Mouse (Mus musculus) heart, postnatal 0 days (tissue): ENCODE measurements at regions not wholly inside any gene's neighbourhood (a gene's known extent, or its start where the extent isn't known, plus 50 kb on each side); places are given as distances from the start of the nearest gene placed in this dataset.

Experiments
- ATAC-seq: fragments of 200-750 bp; cut with Nextera tagmentation; 2 replicates; pipeline ENCODE4 v1.8.0; 2017; ENCODE audit warnings: low read depth, moderate number of reproducible peaks, moderate library complexity; ENCODE audit not compliant: insufficient read depth
- DNase-seq: peaks from one replicate; pipeline ENCODE4 v3.0.0-alpha.2; 2016; ENCODE audit warnings: low spot score
- H3K27ac ChIP-seq: fragments of 300-500 bp; sonication (generic); 2 replicates; pipeline ENCODE4 v1.5.1; 2014; ENCODE audit warnings: low read depth, mild to moderate bottlenecking
- H3K27me3 ChIP-seq: fragments of 300-500 bp; sonication (generic); 2 replicates; pipeline ENCODE4 v1.6.1; 2014; ENCODE audit warnings: low read length, mixed read lengths; ENCODE audit not compliant: control insufficient read depth, insufficient read depth
- H3K36me3 ChIP-seq: fragments of 300-500 bp; sonication (generic); replicated peaks from 2 replicates; pipeline ENCODE4 v1.6.1; 2014; ENCODE audit warnings: low read length, mixed read lengths; ENCODE audit not compliant: control insufficient read depth, insufficient read depth
- H3K4me1 ChIP-seq: fragments of 300-500 bp; sonication (generic); 2 replicates; pipeline ENCODE4 v1.6.1; 2014; ENCODE audit warnings: antibody characterized with exemption; ENCODE audit not compliant: control insufficient read depth, insufficient read depth
- H3K4me2 ChIP-seq: fragments of 300-500 bp; sonication (generic); 2 replicates; pipeline ENCODE4 v1.6.1; 2014; ENCODE audit warnings: low read depth, mild to moderate bottlenecking, low read length, moderate library complexity
- H3K4me3 ChIP-seq: fragments of 300-500 bp; sonication (generic); 2 replicates; pipeline ENCODE4 v1.5.1; 2014; ENCODE audit warnings: low read depth, low read length
- H3K9ac ChIP-seq: fragments of 300-500 bp; sonication (generic); replicated peaks from 2 replicates; pipeline ENCODE4 v1.6.1; 2014; ENCODE audit warnings: low read depth, low read length, mixed read lengths
- H3K9me3 ChIP-seq: fragments of 300-500 bp; sonication (generic); replicated peaks from 2 replicates; pipeline ENCODE4 v1.6.1; 2016; ENCODE audit warnings: low read length; ENCODE audit not compliant: control insufficient read depth
- CTCF ChIP-seq: IDR thresholded peaks from 2 replicates; pipeline ENCODE4 v1.5.1; 2016; ENCODE audit warnings: antibody characterized with exemption, control low read depth, low read depth
- EP300 ChIP-seq: IDR thresholded peaks from 2 replicates; pipeline ENCODE4 v1.6.1; 2016; ENCODE audit warnings: antibody characterized with exemption, low read depth
- WGBS: fragments of 180-500 bp; shearing (Covaris S2); extraction: QIAGEN DNeasy Blood & Tissue Kit; methylation state at CpG from one replicate; pipeline ENCODE4 v1.1.7; 2014; 5-methylcytosine and 5-hydroxymethylcytosine counted together

DNA sequence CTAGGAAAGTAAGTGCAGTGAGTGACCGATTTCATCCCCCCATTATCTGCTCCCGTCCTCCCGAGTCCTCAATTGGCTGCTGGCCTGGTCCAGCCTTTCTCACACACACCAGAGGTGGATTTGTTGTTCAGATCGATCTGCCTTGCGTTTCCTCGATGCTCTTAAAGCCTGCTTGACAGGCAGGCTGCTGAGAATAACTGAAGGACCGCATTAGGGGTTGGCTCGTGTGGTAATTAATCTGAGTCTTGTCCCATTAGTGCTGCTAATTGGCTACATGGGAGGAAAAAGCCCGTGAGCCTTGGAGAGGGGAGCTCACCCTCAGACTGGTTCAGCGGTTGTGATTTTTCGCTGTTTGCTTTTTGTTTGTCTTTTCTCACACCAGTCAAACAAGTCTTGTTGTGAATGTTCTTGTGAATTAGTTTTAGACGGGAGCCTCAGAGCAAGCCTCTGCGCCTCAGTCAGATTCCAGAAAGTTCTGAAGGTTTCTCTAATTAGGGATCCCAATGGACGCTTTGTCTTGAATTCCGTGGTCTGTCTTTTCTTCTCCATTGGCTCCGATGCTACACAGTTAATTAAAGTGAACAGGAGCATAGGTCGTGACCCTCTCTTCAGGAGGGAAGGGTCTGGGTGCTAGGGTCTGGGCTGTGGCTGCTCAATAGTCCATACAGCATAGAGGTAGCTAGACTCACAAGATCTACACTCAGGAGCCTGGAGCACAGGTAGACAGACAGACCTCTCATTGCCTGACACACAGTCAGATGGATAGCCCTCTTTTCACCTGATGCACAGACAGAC is 226.1 kb upstream of the BB014433 start:
- no peaks in the 10 kb centered on the region for H3K4me1 ChIP-seq
- no peak overlapping the region for H3K9ac ChIP-seq
- ATAC-seq = no peak
- no peak for DNase-seq
- no peaks in the 10 kb centered on the region for H3K9me3 ChIP-seq
- H3K4me2 ChIP-seq = no peak overlapping the region
- H3K4me3 ChIP-seq = no peak overlapping the region
- H3K36me3 ChIP-seq = no peaks in the 10 kb centered on the region
- 47% methylated on average over 17 of the region's 17 CpGs for WGBS
- no peaks in the 10 kb centered on the region; the same call in 1 of the 2 replicates for H3K27me3 ChIP-seq
- TF ChIP-seq CTCF (no peak), EP300 (no peak)
- H3K27ac ChIP-seq = no peak overlapping the region

DNA sequence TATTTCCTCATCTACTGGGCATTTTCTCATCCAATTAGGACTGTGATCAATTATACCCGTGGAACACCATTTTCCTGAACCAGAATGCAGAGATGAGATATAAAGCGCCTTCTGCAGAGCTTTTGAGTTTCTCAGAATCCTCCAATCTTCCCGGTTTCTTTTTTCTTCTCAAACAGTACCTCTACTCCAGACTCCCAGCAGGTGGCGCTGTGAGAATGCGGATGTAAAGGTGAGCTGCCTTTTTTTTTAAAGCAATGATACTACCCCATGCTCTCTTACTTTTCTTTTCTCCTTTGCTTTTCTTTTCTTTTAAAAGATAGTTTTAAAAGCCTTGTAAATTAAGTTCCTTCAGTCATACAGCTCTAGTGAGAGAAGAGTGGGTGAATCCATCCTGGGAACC is 224.4 kb upstream of the BB014433 start:
- DNase-seq (peak; percentile 18), ATAC-seq (no peak)
- no peak overlapping the region for H3K4me2 ChIP-seq
- TF ChIP-seq CTCF (peak; percentile 71), EP300 (no peak)
- H3K4me1 ChIP-seq = no peaks in the 10 kb centered on the region
- no peak overlapping the region for H3K27ac ChIP-seq
- no peaks in the 10 kb centered on the region for H3K36me3 ChIP-seq
- WGBS = 5% methylated on average over 5 of the region's 5 CpGs
- H3K27me3 ChIP-seq = no peaks in the 10 kb centered on the region; the same call in 1 of the 2 replicates
- H3K9ac ChIP-seq = no peak overlapping the region
- no peaks in the 10 kb centered on the region for H3K9me3 ChIP-seq
- no peak overlapping the region for H3K4me3 ChIP-seq

DNA sequence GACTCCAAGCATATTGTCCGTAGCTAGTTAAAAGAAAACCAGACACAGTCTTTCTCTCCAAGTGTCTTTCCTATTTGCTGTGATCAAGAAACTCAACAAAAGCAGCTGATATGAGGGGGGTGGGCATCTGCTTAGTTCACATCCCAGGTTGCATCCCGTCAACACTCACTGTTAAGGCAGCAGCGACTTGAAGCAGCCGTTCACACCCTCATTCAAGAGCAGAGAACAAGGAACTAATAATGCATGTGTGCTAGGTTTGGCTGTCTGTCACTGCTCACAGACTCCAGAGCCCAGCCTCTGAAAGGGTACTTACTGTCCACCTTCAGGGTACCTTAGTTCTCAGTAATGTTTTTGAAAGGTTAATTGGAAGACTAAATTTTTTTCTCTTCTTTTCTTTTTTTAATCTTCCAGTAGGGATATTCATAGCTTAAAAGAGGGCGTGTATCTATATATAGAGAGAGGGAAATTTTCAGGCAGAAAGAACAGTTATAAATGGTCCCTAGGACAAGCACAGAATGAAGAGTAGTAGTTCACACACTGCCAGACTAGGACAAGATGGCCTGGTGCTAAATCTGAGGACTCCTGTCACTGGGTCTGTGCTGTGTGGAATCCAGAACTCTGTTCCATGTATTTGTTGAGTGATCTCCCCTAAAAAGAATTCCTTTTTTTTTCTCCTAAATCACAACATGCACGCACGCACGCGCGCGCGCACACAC is 199.1 kb upstream of the BB014433 start:
- no peaks in the 10 kb centered on the region for H3K4me1 ChIP-seq

DNA sequence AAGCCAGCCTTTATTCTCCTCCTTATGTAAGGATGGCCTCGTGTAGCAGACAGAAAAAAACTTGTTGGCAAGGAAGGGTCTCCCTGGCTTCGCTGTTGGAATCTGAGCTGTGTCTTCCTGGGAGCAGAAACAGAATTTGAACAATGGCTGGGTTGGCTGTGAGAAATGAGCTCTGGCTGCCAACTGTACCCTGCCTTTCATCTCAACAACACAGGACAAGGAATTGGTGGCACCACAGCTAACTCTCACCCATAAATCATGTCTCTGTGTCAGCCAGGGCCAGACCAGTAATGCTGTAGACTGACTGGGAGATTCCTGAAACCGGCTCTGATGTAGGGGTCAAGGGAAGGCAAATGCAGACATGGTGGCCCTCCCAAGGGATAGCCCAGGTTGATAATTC is 189.5 kb upstream of the BB014433 start:
- TF ChIP-seq CTCF (no peak), EP300 (no peak)
- ATAC-seq (no peak), DNase-seq (no peak)
- Histone ChIP-seq H3K27ac (no peak overlapping the region), H3K4me1 (0 out of 2 replicates have a peak, but pooled peaks cover 5% of the 10 kb centered on the region), H3K9me3 (no peaks in the 10 kb centered on the region), H3K36me3 (no peaks in the 10 kb centered on the region), H3K4me3 (no peak overlapping the region), H3K4me2 (no peak overlapping the region), H3K27me3 (no peaks in the 10 kb centered on the region), H3K9ac (no peak overlapping the region)
- WGBS = 62% methylated on average over 3 of the region's 3 CpGs

More for the DNA sequence above, 199.1 kb upstream of the BB014433 start:
- H3K9me3 ChIP-seq = no peaks in the 10 kb centered on the region
- TF ChIP-seq CTCF (no peak), EP300 (no peak)
- DNase-seq (no peak), ATAC-seq (no peak)
- no peaks in the 10 kb centered on the region for H3K36me3 ChIP-seq
- no peak overlapping the region for H3K9ac ChIP-seq
- no peaks in the 10 kb centered on the region for H3K27me3 ChIP-seq
- no peak overlapping the region for H3K27ac ChIP-seq
- no peak overlapping the region for H3K4me3 ChIP-seq
- 83% methylated on average over 12 of the region's 12 CpGs for WGBS
- H3K4me2 ChIP-seq = no peak overlapping the region

DNA sequence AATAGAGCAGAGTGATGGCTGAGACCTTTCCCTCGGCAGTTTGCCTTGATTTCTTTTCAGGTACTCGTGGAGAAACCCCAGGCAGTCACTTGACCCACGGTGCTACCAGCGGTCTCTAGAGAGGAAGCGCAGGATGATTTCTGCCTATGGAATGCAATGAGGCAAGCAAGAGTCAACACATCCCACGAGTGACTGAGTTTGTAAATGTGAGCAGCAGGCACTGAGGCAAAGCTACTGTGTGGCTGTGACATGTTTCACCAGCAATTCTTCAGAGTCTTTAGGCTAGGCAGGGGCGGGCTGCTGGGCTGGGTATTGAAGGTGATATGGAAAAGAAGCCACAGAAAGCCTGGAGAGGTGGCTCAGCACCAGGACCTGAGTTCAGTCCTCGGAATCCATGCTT is 187.4 kb upstream of the BB014433 start:
- Histone ChIP-seq H3K27me3 (no peaks in the 10 kb centered on the region), H3K4me2 (no peak overlapping the region), H3K9me3 (no peaks in the 10 kb centered on the region), H3K4me1 (0 out of 2 replicates have a peak, but pooled peaks cover 12% of the 10 kb centered on the region), H3K4me3 (no peak overlapping the region), H3K9ac (no peak overlapping the region), H3K36me3 (no peaks in the 10 kb centered on the region), H3K27ac (no peak overlapping the region)
- 45% methylated on average over 8 of the region's 8 CpGs for WGBS
- DNase-seq (no peak), ATAC-seq (no peak)
- TF ChIP-seq CTCF (no peak), EP300 (no peak)
